Mouse (Mus musculus): ENCODE data around the gene Ttc12. TPM values are rescaled to one million over a fixed set of nuclear protein-coding genes. Genes with fewer than 3 reads are reported as not detected.

The Ttc12 gene
- total RNA-seq (2023), result not detected

GRCm38 (mm10) chr9:49485892-49486311 is at the start of gene Ttc12:
Gene Ttc12 (minus strand): TSS chr9:49486225.

GRCm38 (mm10) chr9:49426921-49427320 is 59.1 kb downstream of the Ttc12 start, which contains the start of gene Ankk1:
Gene Ankk1 (minus strand): TSS chr9:49427021.

Other genes starting within 250 kb of the Ttc12 start
- not detected for gene Gm4894, start 235.7 kb downstream of the Ttc12 start, total RNA-seq (2023)
- not detected for gene Drd2, start 145.6 kb downstream of the Ttc12 start, total RNA-seq (2023)
- not detected for gene Ankk1, start 59.2 kb downstream of the Ttc12 start, total RNA-seq (2023)